Mouse (Mus musculus): ENCODE results near the gene Fasn. TPM values are rescaled to one million over a fixed set of nuclear protein-coding genes. Genes with fewer than 3 reads are reported as not detected.

Gene Fasn
- polyA plus RNA-seq, 1 experiment: 16.1 TPM

GRCm38 (mm10) chr11:120831659-120832440, 7.5 kb upstream of the Fasn start:
- Histone ChIP-seq H3K4me3 (replicated peaks; ENCODE audit: control insufficient read depth, low read depth, low read length) (no peak overlapping the region), H3K4me1 (ENCODE audit: control insufficient read depth, insufficient read depth, low read length) (no peaks in the 10 kb centered on the region), H3K27ac (ENCODE audit: control insufficient read depth, insufficient read depth, low read depth, low read length, poor library complexity) (no peak overlapping the region)
- TF ChIP-seq POLR2A (IDR thresholded peaks at IDR 0.05; ENCODE audit: borderline replicate concordance, control insufficient read depth, low read depth, low read length) (no peak), CTCF (IDR thresholded peaks at IDR 0.05; ENCODE audit: control insufficient read depth, insufficient read depth, low read length) (no peak)
- WGBS: 86% methylated on average over 3 of the region's 3 CpGs

- TF ChIP-seq CTCF (IDR thresholded peaks at IDR 0.05; ENCODE audit: control insufficient read depth, insufficient read depth, low read length): no peak
- no peak overlapping the region for H3K27ac ChIP-seq (ENCODE audit: control insufficient read depth, insufficient read depth, low read depth, low read length, poor library complexity)
- 85% methylated on average over 12 of the region's 12 CpGs for WGBS
- H3K4me1 ChIP-seq (ENCODE audit: control insufficient read depth, insufficient read depth, low read length): no peaks in the 10 kb centered on the region; the same call in 1 of the 2 replicates
- H3K4me3 ChIP-seq (replicated peaks; ENCODE audit: control insufficient read depth, low read depth, low read length): no peak overlapping the region
Observed at GRCm38 (mm10) chr11:120830686-120831085, 6.3 kb upstream of the Fasn start.

- H3K4me1 ChIP-seq (ENCODE audit: control insufficient read depth, insufficient read depth, low read length): no peaks in the 10 kb centered on the region; the same call in 1 of the 2 replicates
- no peak overlapping the region for H3K4me3 ChIP-seq (replicated peaks; ENCODE audit: control insufficient read depth, low read depth, low read length)
- 90% methylated on average over 10 of the region's 10 CpGs for WGBS
- H3K27ac ChIP-seq (ENCODE audit: control insufficient read depth, insufficient read depth, low read depth, low read length, poor library complexity): no peak overlapping the region
- no peak for TF ChIP-seq CTCF (IDR thresholded peaks at IDR 0.05; ENCODE audit: control insufficient read depth, insufficient read depth, low read length)
- TF ChIP-seq POLR2A (IDR thresholded peaks at IDR 0.05; ENCODE audit: borderline replicate concordance, control insufficient read depth, low read depth, low read length): no peak
Observed at GRCm38 (mm10) chr11:120829757-120830532, 5.6 kb upstream of the Fasn start.

GRCm38 (mm10) chr11:120828416-120828815, 4.1 kb upstream of the Fasn start:
- 75% methylated on average over 4 of the region's 4 CpGs for WGBS
- H3K4me3 ChIP-seq (replicated peaks; ENCODE audit: control insufficient read depth, low read depth, low read length): no peak overlapping the region
- no peak overlapping the region for H3K27ac ChIP-seq (ENCODE audit: control insufficient read depth, insufficient read depth, low read depth, low read length, poor library complexity)
- TF ChIP-seq CTCF (IDR thresholded peaks at IDR 0.05; ENCODE audit: control insufficient read depth, insufficient read depth, low read length): no peak
- no peak for TF ChIP-seq POLR2A (IDR thresholded peaks at IDR 0.05; ENCODE audit: borderline replicate concordance, control insufficient read depth, low read depth, low read length)
- no peaks in the 10 kb centered on the region; the same call in 1 of the 2 replicates for H3K4me1 ChIP-seq (ENCODE audit: control insufficient read depth, insufficient read depth, low read length)

- no peak overlapping the region for H3K4me3 ChIP-seq (replicated peaks; ENCODE audit: control insufficient read depth, low read depth, low read length)
- TF ChIP-seq CTCF (IDR thresholded peaks at IDR 0.05; ENCODE audit: control insufficient read depth, insufficient read depth, low read length): no peak
- no peak for TF ChIP-seq POLR2A (IDR thresholded peaks at IDR 0.05; ENCODE audit: borderline replicate concordance, control insufficient read depth, low read depth, low read length)
- H3K27ac ChIP-seq (ENCODE audit: control insufficient read depth, insufficient read depth, low read depth, low read length, poor library complexity): no peak overlapping the region
- H3K4me1 ChIP-seq (ENCODE audit: control insufficient read depth, insufficient read depth, low read length): peaks cover 4% of the 10 kb centered on the region
- WGBS: 79% methylated on average over 8 of the region's 8 CpGs
Observed at GRCm38 (mm10) chr11:120826016-120826953, 1.9 kb upstream of the Fasn start.

- TF ChIP-seq CTCF (IDR thresholded peaks at IDR 0.05; ENCODE audit: control insufficient read depth, insufficient read depth, low read length): no peak
- 37% methylated on average over 4 of the region's 4 CpGs for WGBS
Observed at GRCm38 (mm10) chr11:120825289-120825863, 1.0 kb upstream of the Fasn start.

GRCm38 (mm10) chr11:120824787-120825288, 491 bp upstream of the Fasn start:
- WGBS: under 1% methylated on average over 21 of the region's 21 CpGs
- H3K27ac ChIP-seq (ENCODE audit: control insufficient read depth, insufficient read depth, low read depth, low read length, poor library complexity): peak overlapping the region; percentile 77
- TF ChIP-seq CTCF (IDR thresholded peaks at IDR 0.05; ENCODE audit: control insufficient read depth, insufficient read depth, low read length): no peak
- no peak for TF ChIP-seq POLR2A (IDR thresholded peaks at IDR 0.05; ENCODE audit: borderline replicate concordance, control insufficient read depth, low read depth, low read length)
- H3K4me1 ChIP-seq (ENCODE audit: control insufficient read depth, insufficient read depth, low read length): peaks cover 4% of the 10 kb centered on the region
- H3K4me3 ChIP-seq (replicated peaks; ENCODE audit: control insufficient read depth, low read depth, low read length): peak overlapping the region; percentile 99

More at GRCm38 (mm10) chr11:120825289-120825863, 1.0 kb upstream of the Fasn start:
- Histone ChIP-seq H3K4me1 (ENCODE audit: control insufficient read depth, insufficient read depth, low read length) (peaks cover 4% of the 10 kb centered on the region), H3K4me3 (replicated peaks; ENCODE audit: control insufficient read depth, low read depth, low read length) (no peak overlapping the region), H3K27ac (ENCODE audit: control insufficient read depth, insufficient read depth, low read depth, low read length, poor library complexity) (no peak overlapping the region)

Data from bone marrow, adult 2 months (tissue).